Mouse (Mus musculus): Measurements from ENCODE around the gene Krt12.

GRCm38 (mm10) chr11:99422159-99422558 is at the start of gene Krt12:
- TF ChIP-seq POLR2A (IDR thresholded peaks at IDR 0.05; ENCODE audit: insufficient read depth, low read length) (no peak), CTCF (IDR thresholded peaks at IDR 0.05; ENCODE audit: low read depth, low read length) (no peak)
